ENCODE assay signal across 8 mouse cellular contexts in the genomic region with DNA sequence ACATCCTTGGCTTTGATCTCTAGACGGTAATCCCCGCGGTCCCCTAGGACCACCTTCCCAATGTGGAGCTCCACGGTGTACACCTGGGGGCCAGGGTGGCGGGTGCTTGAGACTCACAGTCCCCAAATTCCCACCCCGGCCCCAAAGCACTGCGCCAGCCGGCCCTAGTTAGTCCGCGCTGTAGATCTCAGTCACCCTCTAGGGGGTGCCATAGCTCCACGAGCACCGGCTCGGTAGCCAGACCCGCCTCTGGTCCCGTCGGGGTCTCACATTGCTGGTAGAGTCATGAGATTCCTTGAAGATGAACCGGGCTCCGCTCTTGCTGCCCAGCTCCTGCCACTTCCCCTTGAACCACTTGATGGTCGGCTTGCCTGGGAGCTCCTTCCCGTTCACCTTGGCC. TPM values are rescaled to one million over a fixed set of nuclear protein-coding genes. Genes with fewer than 3 reads are reported as not detected.
A peak's percentile ranks its signal among the peaks of the same experiment; 100 is the strongest.
DNase-seq lines count a peak whose midpoint lies in the region; ATAC-seq and TF ChIP-seq lines count a peak whose summit lies in the region.

No protein-coding gene starts in this region.

- H3K9ac ChIP-seq in ES-E14 (ENCODE audit: insufficient read depth, low read depth, low read length, poor library complexity, severe bottlenecking) = peak overlapping the region; percentile 75
- peak overlapping the region; percentile 47; the same call in 1 of the 2 replicates for H3K9ac ChIP-seq in heart, embryonic 12.5 days
- H3K9ac ChIP-seq in kidney, embryonic 16.5 days (replicated peaks; ENCODE audit: low read length) = no peak overlapping the region
- H3K9ac ChIP-seq in lung, postnatal 0 days (replicated peaks; ENCODE audit: low read depth) = no peak overlapping the region

- peaks cover 0 to 17% of the 10 kb centered on the region in 2 experiments; a peak in 2 of 4 replicates for H3K4me1 ChIP-seq in ES-E14 (ENCODE audit: control insufficient read depth in 2 of 2, insufficient read depth in 2 of 2, low read length in 2 of 2, poor library complexity in 1 of 2)
- no peaks in the 10 kb centered on the region for H3K4me1 ChIP-seq in cortical plate, adult 2 months (ENCODE audit: control insufficient read depth, insufficient read depth, low read length)
- peaks cover 17% of the 10 kb centered on the region for H3K4me1 ChIP-seq in heart, embryonic 12.5 days (replicated peaks)
- H3K4me1 ChIP-seq in kidney, embryonic 16.5 days (ENCODE audit: insufficient read depth, low read length) = peaks cover 12% of the 10 kb centered on the region; the same call in 1 of the 2 replicates
- H3K4me1 ChIP-seq in lung, postnatal 0 days (ENCODE audit: insufficient read depth, low read depth, low read length) = 0 out of 2 replicates have a peak, but pooled peaks cover 3% of the 10 kb centered on the region

- in situ Hi-C loops in ES-E14 (cut with MboI; ENCODE audit: low sequenced_read_pairs in 2 of 2, unreplicated experiment in 2 of 2) = no loop called here

- ATAC-seq in heart, embryonic 12.5 days (ENCODE audit: insufficient number of reproducible peaks, low FRiP score) = 0 out of 2 replicates have a peak, but pooled peaks have one; percentile 16
- ATAC-seq in kidney, embryonic 16.5 days (ENCODE audit: low FRiP score, low TSS enrichment) = peak; percentile 71; the same call in 1 of the 2 replicates
- ATAC-seq in lung, postnatal 0 days = peak; percentile 54
- no peak; the same call in 1 of the 2 replicates for ATAC-seq in frontal cortex, adult (ENCODE audit: low TSS enrichment)

- no peak for TF ChIP-seq EP300 in lung, postnatal 0 days (IDR thresholded peaks at IDR 0.05)

- TF ChIP-seq CTCF in cortical plate, adult 2 months (IDR thresholded peaks at IDR 0.05; ENCODE audit: extremely low read depth, insufficient read depth, low read length) = peak; percentile 46
- peak; percentile 84 for TF ChIP-seq CTCF in lung, postnatal 0 days (IDR thresholded peaks at IDR 0.05)

- H3K27me3 ChIP-seq in heart, embryonic 12.5 days (replicated peaks) = peaks cover 83% of the 10 kb centered on the region
- H3K27me3 ChIP-seq in kidney, embryonic 16.5 days (ENCODE audit: insufficient read depth, low read length) = peaks cover 29% of the 10 kb centered on the region; the same call in 1 of the 2 replicates
- H3K27me3 ChIP-seq in lung, postnatal 0 days (replicated peaks; ENCODE audit: insufficient read depth, low read length) = 0 out of 2 replicates have a peak, but pooled peaks cover 12% of the 10 kb centered on the region

- no peaks in the 10 kb centered on the region for H3K9me3 ChIP-seq in ES-E14 (ENCODE audit: control insufficient read depth, insufficient read depth, low read depth, low read length)
- H3K9me3 ChIP-seq in heart, embryonic 12.5 days (replicated peaks) = peaks cover 3% of the 10 kb centered on the region; the same call in 1 of the 2 replicates
- no peaks in the 10 kb centered on the region for H3K9me3 ChIP-seq in kidney, embryonic 16.5 days (ENCODE audit: low read length)
- H3K9me3 ChIP-seq in lung, postnatal 0 days (ENCODE audit: low read length) = no peaks in the 10 kb centered on the region

- TF ChIP-seq POLR2A in cortical plate, adult 2 months (IDR thresholded peaks at IDR 0.05; ENCODE audit: extremely low read depth, insufficient read depth, low read length) = no peak

- peak overlapping the region; percentile 76 to 81 for H3K4me3 ChIP-seq in ES-E14 (ENCODE audit: insufficient read depth in 1 of 2, low read depth in 1 of 2, low read length in 2 of 2, poor library complexity in 1 of 2, severe bottlenecking in 1 of 2)
- H3K4me3 ChIP-seq in cortical plate, adult 2 months (ENCODE audit: insufficient read depth, low read length) = no peak overlapping the region
- peak overlapping the region; percentile 8; the same call in 1 of the 2 replicates for H3K4me3 ChIP-seq in heart, embryonic 12.5 days
- no peak overlapping the region for H3K4me3 ChIP-seq in kidney, embryonic 16.5 days (ENCODE audit: low read length)
- peak overlapping the region; percentile 3; the same call in 1 of the 2 replicates for H3K4me3 ChIP-seq in lung, postnatal 0 days (ENCODE audit: low read depth, low read length)

- no peaks in the 10 kb centered on the region for H3K36me3 ChIP-seq in ES-E14 (ENCODE audit: control insufficient read depth, insufficient read depth, low read length, poor library complexity, severe bottlenecking)
- no peaks in the 10 kb centered on the region for H3K36me3 ChIP-seq in heart, embryonic 12.5 days
- no peaks in the 10 kb centered on the region for H3K36me3 ChIP-seq in kidney, embryonic 16.5 days (ENCODE audit: insufficient read depth, low read length)
- no peaks in the 10 kb centered on the region for H3K36me3 ChIP-seq in lung, postnatal 0 days (ENCODE audit: insufficient read depth, low read length)

- peak overlapping the region; percentile 39 for H3K4me2 ChIP-seq in heart, embryonic 12.5 days
- peak overlapping the region; percentile 31 for H3K4me2 ChIP-seq in kidney, embryonic 16.5 days (replicated peaks; ENCODE audit: low read depth, low read length)
- H3K4me2 ChIP-seq in lung, postnatal 0 days (replicated peaks; ENCODE audit: low read depth, low read length) = peak overlapping the region; percentile 32; the same call in 1 of the 2 replicates

- H3K27ac ChIP-seq in ES-E14 (ENCODE audit: insufficient read depth, low read depth, low read length, poor library complexity, severe bottlenecking) = no peak overlapping the region; the same call in 1 of the 2 replicates
- no peak overlapping the region for H3K27ac ChIP-seq in cortical plate, adult 2 months (ENCODE audit: insufficient read depth, low read length)
- H3K27ac ChIP-seq in heart, embryonic 12.5 days (ENCODE audit: poor library complexity, severe bottlenecking) = no peak overlapping the region
- H3K27ac ChIP-seq in kidney, embryonic 16.5 days (ENCODE audit: low read length) = no peak overlapping the region
- H3K27ac ChIP-seq in lung, postnatal 0 days (ENCODE audit: low read length) = no peak overlapping the region

- WGBS in heart, embryonic 12.5 days = 1% methylated on average over 20 of the region's 20 CpGs
- 3% methylated on average over 20 of the region's 20 CpGs for WGBS in kidney, embryonic 16.5 days
- 4% methylated on average over 20 of the region's 20 CpGs for whole genome bisulfite sequencing in lung, postnatal 0 days

- peak; percentile 87 to 88 for DNase-seq in B cell, adult 2 months
- DNase-seq in ES-E14 (ENCODE audit: low read depth, low spot score) = peak; percentile 62
- peak; percentile 72 for DNase-seq in lung, postnatal 0 days (ENCODE audit: low spot score)
- DNase-seq in ovary, postnatal 14 days (ENCODE audit: low spot score) = peak; percentile 56

TF ChIP-seq in ES-E14, 5 proteins besides CTCF, POLR2A, EP300 and RAD21:
- TF ChIP-seq ZC3H11A (IDR thresholded peaks at IDR 0.05; ENCODE audit: borderline replicate concordance, low read depth, low read length) (peak; percentile 63; the same call in 1 of the 2 replicates), HCFC1 (IDR thresholded peaks at IDR 0.05; ENCODE audit: borderline replicate concordance, insufficient read depth, low read length) (no peak)

RNA-seq across cellular contexts. Expression of gene Mybpc2, which starts 2.7 kb away (rescaled TPM):
- total RNA-seq in ES-E14 (2012; rRNA removed) = 0.80 and 1.6 TPM in 2 replicates
- polyA plus RNA-seq in cortical plate, adult 2 months (2012; rRNA removed) = 0.04 and 0.06 TPM in 2 replicates
- 0.94 and 1.2 TPM in 2 replicates for polyA plus RNA-seq in heart, embryonic 12.5 days (2016; fragmentation: Nextera tagmentation; extraction: Ambion mirVana)
- polyA plus RNA-seq in kidney, embryonic 16.5 days (2015; fragmentation: Nextera tagmentation; extraction: Ambion mirVana) = 0.12 and 0.14 TPM in 2 replicates
- 0.37 and 0.46 TPM in 2 replicates for polyA plus RNA-seq in lung, postnatal 0 days (2015; fragmentation: Nextera tagmentation; extraction: Ambion mirVana)

RNA-seq across cellular contexts. Expression of gene Spib, which starts 10.2 kb away (rescaled TPM):
- 0.67 and 0.90 TPM in 2 replicates for total RNA-seq in ES-E14 (2012; rRNA removed)
- 0.08 and 0.27 TPM in 2 replicates for polyA plus RNA-seq in cortical plate, adult 2 months (2012; rRNA removed)
- polyA plus RNA-seq in heart, embryonic 12.5 days (2016; fragmentation: Nextera tagmentation; extraction: Ambion mirVana) = 0.15 TPM in 1 of 2 replicates, not detected in the other
- polyA plus RNA-seq in kidney, embryonic 16.5 days (2015; fragmentation: Nextera tagmentation; extraction: Ambion mirVana) = 0.10 and 0.11 TPM in 2 replicates
- 0.72 and 1.2 TPM in 2 replicates for polyA plus RNA-seq in lung, postnatal 0 days (2015; fragmentation: Nextera tagmentation; extraction: Ambion mirVana)

RNA-seq across cellular contexts. Expression of gene Fam71e1, which starts 25.3 kb away (rescaled TPM):
- 3.4 and 4.2 TPM in 2 replicates for total RNA-seq in ES-E14 (2012; rRNA removed)
- 27.0 and 29.4 TPM in 2 replicates for polyA plus RNA-seq in cortical plate, adult 2 months (2012; rRNA removed)
- polyA plus RNA-seq in heart, embryonic 12.5 days (2016; fragmentation: Nextera tagmentation; extraction: Ambion mirVana) = 10.1 and 12.7 TPM in 2 replicates
- 15.4 and 17.8 TPM in 2 replicates for polyA plus RNA-seq in kidney, embryonic 16.5 days (2015; fragmentation: Nextera tagmentation; extraction: Ambion mirVana)
- 11.4 and 12.0 TPM in 2 replicates for polyA plus RNA-seq in lung, postnatal 0 days (2015; fragmentation: Nextera tagmentation; extraction: Ambion mirVana)

RNA-seq across cellular contexts. Expression of gene Emc10, which starts 25.4 kb away (rescaled TPM):
- total RNA-seq in ES-E14 (2012; rRNA removed) = 64.2 and 104 TPM in 2 replicates
- 297 and 308 TPM in 2 replicates for polyA plus RNA-seq in cortical plate, adult 2 months (2012; rRNA removed)
- polyA plus RNA-seq in heart, embryonic 12.5 days (2016; fragmentation: Nextera tagmentation; extraction: Ambion mirVana) = 111 and 114 TPM in 2 replicates
- 117 and 127 TPM in 2 replicates for polyA plus RNA-seq in kidney, embryonic 16.5 days (2015; fragmentation: Nextera tagmentation; extraction: Ambion mirVana)
- 59.3 and 69.2 TPM in 2 replicates for polyA plus RNA-seq in lung, postnatal 0 days (2015; fragmentation: Nextera tagmentation; extraction: Ambion mirVana)

RNA-seq across cellular contexts. Expression of gene Pold1, which starts 26.9 kb away (rescaled TPM):
- total RNA-seq in ES-E14 (2012; rRNA removed) = 108 and 156 TPM in 2 replicates
- 11.1 and 11.6 TPM in 2 replicates for polyA plus RNA-seq in cortical plate, adult 2 months (2012; rRNA removed)
- 63.1 and 68.1 TPM in 2 replicates for polyA plus RNA-seq in heart, embryonic 12.5 days (2016; fragmentation: Nextera tagmentation; extraction: Ambion mirVana)
- polyA plus RNA-seq in kidney, embryonic 16.5 days (2015; fragmentation: Nextera tagmentation; extraction: Ambion mirVana) = 105 and 107 TPM in 2 replicates
- polyA plus RNA-seq in lung, postnatal 0 days (2015; fragmentation: Nextera tagmentation; extraction: Ambion mirVana) = 13.5 and 17.5 TPM in 2 replicates

Comparison
In these comparisons a context has a peak if more than half of its experiments do, and no peak if none do; other contexts are left out.
1. H3K4me3 ChIP-seq: peak in ES-E14 (2 of 2), heart, embryonic 12.5 days (single experiment) and lung, postnatal 0 days (single experiment); none in cortical plate, adult 2 months (single experiment) and kidney, embryonic 16.5 days (single experiment).
2. H3K9ac ChIP-seq: peak in ES-E14 (single experiment) and heart, embryonic 12.5 days (single experiment); none in kidney, embryonic 16.5 days (single experiment) and lung, postnatal 0 days (single experiment).
3. Peak in every context shown above with its lines, with median percentiles within 50 percentile points of each other: DNase-seq and H3K4me2 ChIP-seq.